Mouse (Mus musculus) bone marrow, adult 2 months (tissue): Measurements from ENCODE around the gene Ube2k.

Experiments used
- CTCF ChIP-seq: fragments of 200-500 bp; IDR thresholded peaks from 2 replicates; pipeline ENCODE4 v1.5.1; 2011; ENCODE audit warnings: low read length, control low read depth; ENCODE audit not compliant: control insufficient read depth, insufficient read depth
- POLR2A ChIP-seq: fragments of 200-500 bp; IDR thresholded peaks from 2 replicates; pipeline ENCODE4 v1.6.1; 2011; ENCODE audit warnings: low read depth, mild to moderate bottlenecking, control low read depth, low read length, borderline replicate concordance; ENCODE audit not compliant: control insufficient read depth

- TF ChIP-seq CTCF, result no peak
- TF ChIP-seq POLR2A, result no peak
These were observed 101.9 kb downstream of the Ube2k start for GRCm38 (mm10) chr5:65638896-65639295.
